Mouse (Mus musculus) CD4-positive, CD25-positive, alpha-beta regulatory T cell, adult 4 months (primary cell): ENCODE measurements around the gene Gm19426. TPM values are rescaled to one million over a fixed set of nuclear protein-coding genes. Genes with fewer than 3 reads are reported as not detected.

ENCODE experiments used
- ATAC-seq: one replicate; pipeline ENCODE4 v1.8.0; 2017
- polyA plus RNA-seq, 2 experiments: library from polyadenylated mRNA; unstranded; fragments of 100-300 nt; shearing (Covaris generic); gene quantifications; one replicate each; pipeline ENCODE4 v1.2.1; 2017

Gene Gm19426
- polyA plus RNA-seq, result not detected

DNA sequence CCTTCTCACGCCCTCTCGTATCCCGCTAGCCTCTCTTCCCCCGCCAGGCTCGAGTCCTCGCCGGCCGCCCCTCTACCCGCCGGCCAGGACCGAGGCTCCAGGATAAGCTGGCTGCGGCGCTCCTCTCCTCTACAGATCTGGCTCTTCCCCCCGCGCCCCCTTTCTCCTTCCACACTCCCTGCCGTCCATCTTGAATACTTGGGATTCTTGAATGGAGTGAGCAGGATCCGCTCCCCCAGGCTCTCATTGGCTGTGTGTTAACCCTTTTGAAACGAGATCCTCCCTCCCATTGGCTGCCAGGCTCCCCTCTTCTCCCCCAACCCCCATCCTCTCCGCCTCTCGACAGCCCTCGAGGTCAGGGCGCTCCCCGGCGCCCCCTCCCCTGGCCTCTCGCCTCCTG lies at the start of gene Gm19426:
TSS of gene Gm19426 (minus strand) at position 95 of the 400 bp plus-strand sequence.
- ATAC-seq, result peak; percentile 38

- no peak for ATAC-seq
Observed at GRCm38 (mm10) chr2:84793154-84793553, 49.7 kb upstream of the Gm19426 start.

DNA sequence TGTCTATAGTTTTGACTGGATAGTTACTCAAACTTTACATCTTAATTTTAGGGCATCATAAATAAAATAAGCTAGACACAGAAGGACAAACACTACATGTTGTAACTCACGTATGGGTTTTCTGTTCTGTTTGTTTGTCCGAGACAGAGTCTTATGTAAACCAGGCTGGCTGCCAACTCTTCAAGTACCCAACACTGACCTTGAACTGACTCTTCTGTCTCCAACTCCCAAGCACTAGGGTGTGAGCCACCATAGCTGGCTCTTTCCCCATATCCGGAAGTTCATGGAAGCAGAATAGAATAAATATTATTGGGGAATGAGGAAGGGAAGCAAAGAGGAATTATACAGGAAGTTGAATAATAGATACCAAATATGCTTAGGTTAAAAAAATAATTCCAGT lies 49.1 kb upstream of the Gm19426 start:
- no peak for ATAC-seq

DNA sequence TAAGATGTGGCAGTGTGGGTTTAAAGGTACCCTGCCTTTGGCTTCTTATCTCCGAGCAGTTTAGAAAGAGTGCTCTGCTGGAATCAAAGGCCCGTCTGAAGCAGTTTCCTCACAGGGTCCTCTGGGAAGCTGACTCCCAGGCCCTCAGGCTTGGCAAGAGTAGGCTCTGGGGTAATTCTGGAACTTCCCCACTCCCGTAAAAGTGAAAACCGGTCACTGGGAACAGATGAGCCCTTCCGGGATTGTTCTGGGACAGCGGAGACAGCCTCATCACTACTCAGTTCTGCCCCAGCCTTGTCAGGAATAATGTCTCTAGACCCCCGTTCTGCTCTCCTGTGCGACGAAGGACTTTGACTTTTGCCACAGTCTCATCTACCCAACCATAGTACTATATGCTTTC lies 47.0 kb upstream of the Gm19426 start:
- no peak for ATAC-seq

GRCm38 (mm10) chr2:84788316-84788715 lies 44.9 kb upstream of the Gm19426 start:
- no peak for ATAC-seq

DNA sequence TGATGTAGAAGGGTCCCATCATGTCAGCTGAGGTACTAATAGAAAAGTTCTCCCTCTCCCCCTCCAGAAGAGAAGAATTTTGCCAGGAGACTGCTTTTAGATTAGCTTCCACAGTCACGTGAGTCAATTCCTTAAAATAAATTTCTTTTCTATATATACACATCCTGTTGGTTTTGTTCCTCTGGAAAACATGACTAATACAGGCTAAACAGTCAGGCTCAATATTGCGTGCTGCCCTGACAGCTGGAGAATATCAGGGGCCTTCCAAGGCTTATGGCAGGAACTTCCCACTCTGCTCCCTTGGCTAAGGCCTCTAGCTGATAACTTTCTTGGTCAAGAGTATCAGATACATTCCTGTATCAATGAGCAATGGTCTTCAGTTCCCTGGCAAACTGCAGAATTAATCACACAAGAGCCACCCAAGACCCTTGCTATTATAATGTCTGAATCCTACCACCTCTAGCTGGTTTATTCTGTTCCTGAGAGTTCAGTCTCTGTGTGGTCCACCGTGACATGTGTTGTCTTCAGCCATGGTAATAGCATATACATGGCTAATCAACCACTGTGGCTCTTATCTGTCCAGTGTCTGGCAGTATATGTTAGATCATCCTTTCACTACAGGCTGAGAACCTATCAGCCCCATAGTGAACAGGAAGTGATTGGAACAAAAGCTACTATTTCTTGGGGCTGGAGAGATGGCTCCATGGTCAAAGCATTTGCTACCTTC lies 40.5 kb upstream of the Gm19426 start:
- ATAC-seq, result no peak

GRCm38 (mm10) chr2:84783315-84783714 lies 39.9 kb upstream of the Gm19426 start:
- no peak for ATAC-seq

- peak; percentile 95 for ATAC-seq
Observed at GRCm38 (mm10) chr2:84779210-84779609, 35.8 kb upstream of the Gm19426 start.

- ATAC-seq, result no peak
Observed at GRCm38 (mm10) chr2:84777706-84778105, 34.3 kb upstream of the Gm19426 start.

GRCm38 (mm10) chr2:84775665-84776064 lies 32.2 kb upstream of the Gm19426 start:
- ATAC-seq, result no peak

DNA sequence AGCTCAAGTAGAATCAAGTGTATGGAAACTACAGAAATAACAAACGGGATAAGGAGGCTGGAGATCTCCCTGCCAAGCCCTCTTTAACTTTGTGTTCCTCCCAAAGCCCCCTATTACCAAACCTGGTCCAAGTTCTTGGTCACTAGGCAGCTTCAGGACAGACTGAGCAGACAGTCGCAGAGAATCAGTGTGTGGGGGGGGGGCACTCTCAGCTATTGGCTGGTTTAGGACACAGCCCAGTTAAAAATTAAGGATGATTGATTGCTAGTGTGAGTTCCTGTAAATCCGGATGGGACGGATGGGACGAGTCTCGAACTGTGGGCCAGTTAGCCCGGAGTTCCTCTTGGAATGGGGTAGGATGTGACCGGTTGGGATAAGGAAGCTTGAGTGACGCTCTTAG lies 31.8 kb upstream of the Gm19426 start, which contains the start of gene Serping1:
TSS of gene Serping1 (minus strand) at position 204 of the 400 bp plus-strand sequence.
- no peak for ATAC-seq

- ATAC-seq, result no peak
Observed at GRCm38 (mm10) chr2:84774751-84775150, 31.3 kb upstream of the Gm19426 start.

GRCm38 (mm10) chr2:84773195-84773594 lies 29.7 kb upstream of the Gm19426 start:
- no peak for ATAC-seq

- no peak for ATAC-seq
Observed at GRCm38 (mm10) chr2:84772454-84772853, 29.0 kb upstream of the Gm19426 start.

- no peak for ATAC-seq
Observed at GRCm38 (mm10) chr2:84770501-84770900, 27.0 kb upstream of the Gm19426 start.

DNA sequence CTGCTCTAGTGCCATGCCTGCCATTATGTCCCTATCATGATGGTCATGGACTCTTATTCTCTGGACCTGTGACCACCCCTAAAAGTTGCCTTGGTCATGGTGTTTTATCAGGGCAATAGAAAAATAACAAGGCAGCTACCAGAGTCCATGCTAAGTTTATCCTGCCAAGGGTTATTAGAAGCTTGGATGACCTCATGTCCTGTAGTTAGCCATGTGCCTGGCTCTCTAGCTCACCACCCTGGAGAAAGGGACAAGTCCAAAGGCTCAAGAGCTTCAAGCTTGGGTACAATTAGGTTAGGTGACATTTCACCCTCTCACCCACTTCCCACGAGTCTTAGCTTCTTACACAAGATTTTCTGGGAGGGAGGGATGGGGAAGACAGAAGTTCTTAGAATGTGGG lies 19.4 kb upstream of the Gm19426 start:
- no peak for ATAC-seq

- no peak for ATAC-seq
Observed at GRCm38 (mm10) chr2:84762295-84762694, 18.8 kb upstream of the Gm19426 start.

DNA sequence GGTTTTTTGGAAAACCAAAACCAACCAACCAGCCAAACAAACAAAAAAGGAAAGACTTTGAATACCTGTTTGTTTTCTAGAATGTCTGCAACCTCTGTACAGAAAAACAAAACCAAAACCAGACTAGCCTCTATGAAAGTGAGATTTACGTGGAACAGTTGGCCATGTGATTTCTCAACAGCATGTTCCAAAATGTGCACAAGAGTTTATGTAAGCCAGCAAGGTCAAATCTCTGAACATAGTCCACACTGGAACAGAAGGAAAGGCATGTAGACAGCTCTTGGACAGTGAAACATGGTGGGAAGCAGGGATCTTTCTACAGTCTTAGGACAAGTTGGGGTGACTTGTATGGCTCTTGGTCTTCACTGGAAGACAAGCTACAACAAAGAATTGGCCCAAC lies 18.4 kb upstream of the Gm19426 start:
- ATAC-seq, result no peak

DNA sequence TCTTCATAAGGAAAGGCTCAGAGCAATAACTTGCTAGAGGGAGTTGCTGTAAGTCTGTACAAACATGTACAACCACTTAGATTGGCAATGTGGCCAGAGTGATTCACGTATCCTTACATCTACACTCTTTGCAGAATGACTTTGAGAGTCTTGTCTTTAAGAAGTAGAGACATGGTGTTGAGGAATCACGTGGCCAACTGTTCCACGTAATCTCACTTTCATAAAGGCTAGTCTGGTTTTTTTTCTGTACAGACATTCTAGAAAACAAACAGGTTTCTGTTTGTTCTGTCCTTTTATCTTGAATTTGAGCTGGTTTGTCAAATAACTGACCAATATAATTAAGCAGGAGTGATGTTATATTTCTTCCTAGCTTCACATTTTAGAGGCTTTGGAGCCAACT lies 17.9 kb upstream of the Gm19426 start:
- ATAC-seq, result no peak

DNA sequence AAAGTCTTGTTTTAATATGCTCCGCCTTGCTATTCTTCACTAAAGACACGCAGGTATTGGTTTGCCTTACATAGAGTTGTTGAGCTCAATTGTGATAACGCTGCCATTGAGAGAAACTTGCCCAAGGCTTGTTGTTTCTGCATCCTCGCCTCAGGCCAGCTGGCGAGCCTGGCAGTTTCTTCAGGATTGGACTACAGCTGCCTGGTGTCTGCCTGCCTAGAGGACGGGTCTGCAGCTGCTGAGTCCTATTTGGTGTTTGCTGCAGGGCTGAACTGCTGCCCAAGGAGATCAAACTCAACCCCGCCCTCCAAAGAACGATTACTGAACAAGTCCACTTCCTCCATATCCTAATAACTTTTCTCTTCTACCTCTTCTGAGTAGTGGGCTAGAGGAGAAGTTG lies 17.3 kb upstream of the Gm19426 start:
- ATAC-seq, result no peak

- peak; percentile 75 for ATAC-seq
Observed at GRCm38 (mm10) chr2:84758542-84759127, 15.2 kb upstream of the Gm19426 start.

GRCm38 (mm10) chr2:84757026-84757682 lies 13.7 kb upstream of the Gm19426 start:
- ATAC-seq, result no peak

- ATAC-seq, result no peak
Observed at GRCm38 (mm10) chr2:84756245-84756644, 12.8 kb upstream of the Gm19426 start.

GRCm38 (mm10) chr2:84750115-84750514 lies 6.7 kb upstream of the Gm19426 start:
- ATAC-seq, result no peak
